Mouse (Mus musculus) midbrain, embryonic 16.5 days (tissue): ENCODE data around the gene Erv3. TPM values are rescaled to one million over a fixed set of nuclear protein-coding genes. Genes with fewer than 3 reads are reported as not detected.

Source experiments
- ATAC-seq: fragments of 200-750 bp; cut with Nextera tagmentation; 2 replicates; pipeline ENCODE4 v1.8.0; 2017; ENCODE audit warnings: moderate TSS enrichment
- H3K27ac ChIP-seq: fragments of 300-500 bp; sonication (generic); 2 replicates; pipeline ENCODE4 v1.5.1; 2014; ENCODE audit warnings: mild to moderate bottlenecking, low read length, mixed read lengths
- H3K27me3 ChIP-seq: fragments of 300-500 bp; sonication (generic); 2 replicates; pipeline ENCODE4 v1.6.1; 2014; ENCODE audit warnings: low read depth, low read length, mixed read lengths; ENCODE audit not compliant: control insufficient read depth, insufficient read depth
- H3K36me3 ChIP-seq: fragments of 300-500 bp; sonication (generic); 2 replicates; pipeline ENCODE4 v1.6.1; 2014; ENCODE audit warnings: mild to moderate bottlenecking, low read length, moderate library complexity, mixed read lengths; ENCODE audit not compliant: control insufficient read depth, insufficient read depth
- H3K4me1 ChIP-seq: fragments of 300-500 bp; sonication (generic); 2 replicates; pipeline ENCODE4 v1.6.1; 2014; ENCODE audit warnings: mild to moderate bottlenecking, low read length, mixed read lengths; ENCODE audit not compliant: control insufficient read depth, insufficient read depth
- H3K4me2 ChIP-seq: fragments of 300-500 bp; sonication (generic); 2 replicates; pipeline ENCODE4 v1.6.1; 2014; ENCODE audit warnings: mild to moderate bottlenecking, low read length, mixed read lengths
- H3K4me3 ChIP-seq: fragments of 300-500 bp; sonication (generic); 2 replicates; pipeline ENCODE4 v1.5.1; 2014; ENCODE audit warnings: low read depth, mild to moderate bottlenecking, low read length, moderate library complexity, mixed read lengths
- H3K9ac ChIP-seq: fragments of 300-500 bp; sonication (generic); 2 replicates; pipeline ENCODE4 v1.6.1; 2014; ENCODE audit warnings: low read depth, low read length, mixed read lengths
- H3K9me3 ChIP-seq: fragments of 300-500 bp; sonication (generic); replicated peaks from 2 replicates; pipeline ENCODE4 v1.6.1; 2014; ENCODE audit warnings: mild to moderate bottlenecking, low read length, mixed read lengths; ENCODE audit not compliant: control insufficient read depth, poor library complexity, severe bottlenecking
- WGBS: fragments of 180-500 bp; shearing (Covaris S2); extraction: QIAGEN DNeasy Blood & Tissue Kit; methylation state at CpG from one replicate; pipeline ENCODE4 v1.1.7; 2014; 5-methylcytosine and 5-hydroxymethylcytosine counted together
- polyA plus RNA-seq: library from polyadenylated mRNA; unstranded; fragments of >200 nt; fragmentation: Nextera tagmentation; extraction: Ambion mirVana; gene quantifications from 2 replicates; pipeline ENCODE4 v1.2.1, GENCODE M21; 2015

Gene Erv3
- polyA plus RNA-seq, 1 experiment from 2014 or later: not detected

- ATAC-seq: no peak
- no peaks in the 10 kb centered on the region for H3K9me3 ChIP-seq
- H3K36me3 ChIP-seq: no peaks in the 10 kb centered on the region
- no peak overlapping the region for H3K27ac ChIP-seq
- no peak overlapping the region for H3K4me2 ChIP-seq
- no peak overlapping the region for H3K9ac ChIP-seq
- H3K4me3 ChIP-seq: no peak overlapping the region
- H3K27me3 ChIP-seq: no peaks in the 10 kb centered on the region
- peaks cover 4% of the 10 kb centered on the region; the same call in 1 of the 2 replicates for H3K4me1 ChIP-seq
- 63% methylated on average over 11 of the region's 11 CpGs for WGBS
Observed at GRCm38 (mm10) chr2:131807660-131808059, 51.9 kb downstream of the Erv3 start.

- Histone ChIP-seq H3K9me3 (no peaks in the 10 kb centered on the region), H3K27ac (no peak overlapping the region), H3K4me2 (no peak overlapping the region), H3K36me3 (no peaks in the 10 kb centered on the region), H3K27me3 (no peaks in the 10 kb centered on the region), H3K9ac (no peak overlapping the region), H3K4me3 (no peak overlapping the region), H3K4me1 (peaks cover 4% of the 10 kb centered on the region; the same call in 1 of the 2 replicates)
- 77% methylated on average over 7 of the region's 7 CpGs for WGBS
- no peak for ATAC-seq
Observed at GRCm38 (mm10) chr2:131806863-131807262, 52.7 kb downstream of the Erv3 start.

- ATAC-seq: no peak
Observed at GRCm38 (mm10) chr2:131805306-131805705, 54.2 kb downstream of the Erv3 start.

GRCm38 (mm10) chr2:131803801-131804200, 55.7 kb downstream of the Erv3 start:
- WGBS: 88% methylated on average over 3 of the region's 3 CpGs
- no peak for ATAC-seq
- no peaks in the 10 kb centered on the region for H3K36me3 ChIP-seq

More at GRCm38 (mm10) chr2:131805306-131805705, 54.2 kb downstream of the Erv3 start:
- no peak overlapping the region for H3K27ac ChIP-seq
- no peak overlapping the region for H3K9ac ChIP-seq
- peaks cover 4% of the 10 kb centered on the region; the same call in 1 of the 2 replicates for H3K4me1 ChIP-seq
- no peak overlapping the region for H3K4me3 ChIP-seq
- WGBS: 67% methylated on average over 1 of the region's 1 CpGs
- H3K4me2 ChIP-seq: no peak overlapping the region
- no peaks in the 10 kb centered on the region for H3K36me3 ChIP-seq
- no peaks in the 10 kb centered on the region for H3K9me3 ChIP-seq
- no peaks in the 10 kb centered on the region for H3K27me3 ChIP-seq

More at GRCm38 (mm10) chr2:131803801-131804200, 55.7 kb downstream of the Erv3 start:
- H3K4me3 ChIP-seq: no peak overlapping the region
- H3K27me3 ChIP-seq: no peaks in the 10 kb centered on the region
- no peak overlapping the region for H3K4me2 ChIP-seq
- H3K4me1 ChIP-seq: peaks cover 1% of the 10 kb centered on the region; the same call in 1 of the 2 replicates
- no peak overlapping the region for H3K27ac ChIP-seq
- no peak overlapping the region for H3K9ac ChIP-seq
- H3K9me3 ChIP-seq: no peaks in the 10 kb centered on the region

Other genes with a start within 250 kb of the Erv3 start
- 177 and 194 TPM in 2 replicates for gene Prnp, start 50.2 kb upstream of the Erv3 start, polyA plus RNA-seq
- gene Prn, start 50.2 kb upstream of the Erv3 start, polyA plus RNA-seq: not detected in 2 replicates
- 8.0 and 10.7 TPM in 2 replicates for gene Prnd, start 91.1 kb upstream of the Erv3 start, polyA plus RNA-seq
- 24.2 and 28.9 TPM in 2 replicates for gene Rassf2, start 170.5 kb upstream of the Erv3 start, polyA plus RNA-seq